Mouse (Mus musculus) granulocyte monocyte progenitor cell, adult 5-6 weeks (primary cell): ENCODE results near the gene Fpr3. TPM values are rescaled to one million over a fixed set of nuclear protein-coding genes. Genes with fewer than 3 reads are reported as not detected.
"Not testable (repeated sequence)": the region's sequence is repeated elsewhere in the genome, so short reads cannot be mapped to it uniquely, and the experiment has no call there.

Experiments used
- ATAC-seq: replicated peaks from 2 replicates; pipeline ENCODE4 v1.8.0; 2016; ENCODE audit warnings: mild to moderate bottlenecking, moderate TSS enrichment, inconsistent platforms; ENCODE audit not compliant: poor library complexity, severe bottlenecking
- total RNA-seq, 2 experiments: library from RNA; stranded (forward) in 1 of 2; stranded (reverse) in 1 of 2; fragments of 200-712, 200-1000 nt in 1 of 2; fragments of >200 nt in 1 of 2; fragmentation: Nextera tagmentation in 1 of 2; gene quantifications; 2 replicates each; pipeline ENCODE4 v1.2.3; 2014 to 2017

Gene Fpr3
- not detected in 2 replicates for total RNA-seq (2014; fragmentation: Nextera tagmentation)
- total RNA-seq (2017) = not detected in 2 replicates

DNA sequence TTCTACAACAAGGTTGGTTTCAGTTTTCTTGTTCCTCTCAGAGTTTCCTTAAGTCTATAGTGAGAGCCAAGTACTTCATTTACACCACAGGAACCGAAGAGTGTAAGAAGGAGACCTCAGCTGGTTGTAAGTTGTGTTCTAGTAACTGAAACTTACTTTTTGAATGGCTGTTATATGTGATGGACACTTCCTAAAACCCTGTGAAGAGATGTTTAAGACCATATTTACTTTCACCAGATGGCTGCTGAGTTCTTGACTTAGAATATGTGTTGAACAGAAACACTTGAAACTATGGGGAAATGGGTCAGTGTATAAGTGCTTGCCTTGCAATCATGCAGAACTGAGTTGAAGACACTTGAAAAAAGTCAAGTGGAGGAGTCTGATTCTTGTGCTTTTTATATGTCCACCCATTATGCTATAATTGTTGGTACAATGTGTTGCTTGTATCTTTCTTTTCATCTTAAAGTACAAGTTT lies at the start of gene Fpr3, which contains the start of gene Fpr2:
Fpr3 (plus strand) TSS at position 79 of the 475 bp plus-strand sequence.
Fpr2 (plus strand) TSS at position 51 of the 475 bp plus-strand sequence.
- ATAC-seq = peak; percentile 21

DNA sequence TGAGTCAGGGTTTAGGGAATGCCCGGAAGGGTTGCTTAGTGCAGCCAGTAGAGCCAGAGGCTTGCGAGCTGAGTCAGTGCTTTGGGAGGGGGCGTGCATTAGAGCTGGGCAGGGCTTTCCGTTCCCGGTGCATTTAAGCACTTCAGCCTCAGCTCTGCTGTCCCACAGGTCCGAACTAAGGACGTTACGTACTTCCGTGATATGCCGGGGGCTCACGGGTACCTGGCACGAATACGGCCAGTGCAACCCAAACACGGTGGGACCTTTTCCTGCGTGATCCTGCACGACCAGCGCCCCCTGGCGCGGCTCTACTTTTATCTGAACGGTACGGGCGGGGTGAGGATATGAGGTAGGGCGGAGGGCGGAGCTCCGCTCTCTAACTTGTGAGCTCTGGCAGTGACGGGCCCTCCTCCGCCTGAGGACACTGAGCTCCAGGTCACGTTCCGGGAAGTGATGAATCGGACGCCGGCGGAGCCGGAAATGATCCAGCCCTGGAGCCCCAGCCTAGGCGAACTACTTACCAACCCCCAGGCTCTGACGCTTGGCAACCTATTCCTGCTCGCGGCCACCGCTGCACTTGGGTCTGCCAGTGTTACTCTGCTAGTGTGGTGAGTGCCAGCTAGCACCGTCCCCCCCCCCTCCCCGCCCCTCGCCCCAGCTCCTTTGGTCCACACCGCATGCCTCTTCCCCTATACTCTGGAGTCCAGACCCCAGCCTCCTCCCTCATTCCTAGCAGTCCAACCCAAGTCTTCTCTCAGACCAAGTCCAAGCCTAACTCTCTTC lies 49.5 kb upstream of the Fpr3 start:
- ATAC-seq = peak; percentile 91

DNA sequence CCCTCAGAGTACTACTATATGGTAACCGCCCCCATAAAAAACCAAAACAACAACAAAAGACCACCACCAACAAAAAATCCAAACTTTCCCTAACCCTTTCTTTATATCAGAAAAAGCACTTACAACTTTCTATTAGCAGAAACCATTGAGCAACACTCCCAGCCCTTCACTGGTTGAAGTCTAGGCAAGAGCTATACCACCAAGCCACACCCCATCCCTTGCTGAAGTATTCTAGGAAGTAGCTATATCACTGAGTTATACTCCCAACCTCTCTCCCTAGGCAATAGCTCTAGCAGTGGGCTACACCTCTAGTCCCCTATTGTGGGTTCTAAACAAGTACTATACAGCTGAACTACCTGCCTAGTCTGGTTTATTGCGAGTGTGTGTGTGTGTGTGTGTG lies 48.4 kb upstream of the Fpr3 start:
- ATAC-seq = peak; percentile 20; the same call in 1 of the 2 replicates

DNA sequence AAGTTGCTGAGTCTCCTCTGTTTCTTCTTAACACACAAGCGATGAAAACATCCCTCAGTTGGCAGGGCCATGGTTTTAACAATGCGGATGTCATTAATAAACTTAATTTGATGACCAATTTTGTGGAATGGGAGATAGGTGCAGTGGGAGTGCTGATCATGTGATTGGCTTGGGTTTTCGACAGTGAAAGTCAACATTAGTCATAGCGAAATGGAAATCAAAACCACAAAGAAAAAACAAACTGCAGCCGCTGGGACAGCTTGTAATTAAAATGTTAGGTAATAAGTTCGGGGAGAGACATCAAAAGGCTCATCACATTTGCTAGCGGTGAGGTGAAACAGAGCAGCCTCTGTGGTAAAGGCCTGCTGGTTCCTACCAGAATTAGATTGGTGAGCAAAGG lies 46.9 kb upstream of the Fpr3 start:
- ATAC-seq = no peak

DNA sequence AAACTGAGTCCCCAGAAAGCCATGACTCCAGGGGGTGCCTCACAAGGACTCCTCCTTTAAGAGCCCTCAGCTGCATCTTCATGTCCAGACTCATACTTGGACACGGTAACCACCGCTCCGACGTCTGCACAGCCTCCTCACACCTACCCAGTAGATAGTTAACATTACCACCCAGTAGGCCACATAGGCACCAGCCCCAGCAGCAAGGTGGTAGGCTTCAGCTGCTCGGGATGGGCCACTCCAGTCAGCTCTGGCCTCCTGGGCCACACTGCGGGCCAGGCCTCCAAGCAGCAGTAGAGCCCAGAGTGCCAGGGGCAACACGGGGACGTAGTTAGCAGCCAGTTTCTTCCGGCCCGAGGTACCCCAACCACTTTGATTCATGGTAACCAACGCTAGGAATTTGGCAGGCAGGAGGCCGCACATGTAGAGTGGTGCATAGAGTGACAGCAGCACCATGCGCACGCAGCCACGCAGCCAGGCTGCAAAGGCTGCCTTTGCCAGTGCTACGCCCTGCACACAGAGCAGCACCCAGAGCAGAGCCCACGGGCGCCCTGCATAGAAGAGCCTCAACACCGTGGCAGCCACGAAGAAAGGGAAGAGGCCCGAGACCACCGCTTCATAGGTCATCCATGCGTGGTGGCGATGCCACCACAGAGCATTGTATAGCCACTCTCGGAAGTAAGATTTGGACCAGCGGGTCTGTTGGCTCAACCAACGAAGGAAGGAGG lies 44.0 kb upstream of the Fpr3 start:
- ATAC-seq = no peak

DNA sequence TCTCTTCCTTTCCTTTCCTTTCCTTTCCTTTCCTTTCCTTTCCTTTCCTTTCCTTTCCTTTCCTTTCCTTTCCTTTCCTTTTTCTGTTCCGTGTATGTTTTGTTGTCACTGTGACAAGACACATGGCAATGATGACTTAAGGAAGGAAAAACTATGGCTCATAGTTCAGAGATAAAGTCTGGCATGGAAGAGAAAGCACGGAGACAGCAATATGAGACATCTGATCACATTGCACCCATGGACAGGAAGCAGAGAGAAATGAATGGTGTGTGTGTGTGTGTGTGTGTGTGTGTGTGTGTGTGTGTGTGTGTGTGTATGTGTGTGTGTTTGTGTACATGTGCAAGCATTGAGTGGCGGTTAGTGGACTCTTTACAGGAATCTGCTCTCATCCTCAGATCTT lies 43.0 kb upstream of the Fpr3 start:
- ATAC-seq = not testable (repeated sequence)

DNA sequence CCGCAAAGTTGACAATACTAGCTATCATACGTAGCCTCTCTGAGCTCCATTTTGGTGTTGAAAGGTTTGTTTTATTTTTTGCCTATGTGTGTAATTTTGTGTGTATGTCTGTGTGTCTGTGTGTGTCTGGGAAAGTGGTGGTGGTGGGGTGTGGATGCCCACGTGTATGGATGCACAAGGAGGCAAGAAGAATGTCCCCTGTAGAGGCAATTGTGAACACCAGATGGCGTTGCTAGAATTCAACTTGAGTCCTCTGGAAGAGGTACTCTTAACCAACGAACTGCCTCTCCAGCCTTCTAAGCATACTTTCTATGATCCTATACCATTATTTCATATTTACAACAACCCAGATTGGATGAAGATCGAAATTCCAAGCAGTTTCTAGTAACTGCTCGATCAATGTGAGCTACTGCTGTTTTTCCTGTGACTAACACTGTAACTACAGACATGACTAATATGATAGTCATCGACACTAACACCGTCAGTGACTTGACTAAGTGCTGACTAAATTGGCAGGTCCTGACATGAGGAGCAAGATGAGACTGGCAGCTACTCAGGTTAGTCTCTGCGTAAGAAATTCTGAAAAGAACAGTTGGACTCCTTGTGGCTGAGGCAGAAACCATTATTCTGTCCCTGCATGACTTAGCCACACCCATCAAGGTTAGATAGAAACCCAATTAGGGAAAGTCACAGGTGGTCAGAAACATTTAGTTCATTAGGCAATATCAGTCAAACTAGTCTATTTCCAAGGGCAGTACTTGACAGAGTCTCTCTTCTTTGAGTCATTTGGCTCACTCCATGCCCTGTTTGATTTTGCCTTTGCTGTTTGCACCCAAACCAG lies 42.2 kb upstream of the Fpr3 start:
- peak; percentile 63; the same call in 1 of the 2 replicates for ATAC-seq

DNA sequence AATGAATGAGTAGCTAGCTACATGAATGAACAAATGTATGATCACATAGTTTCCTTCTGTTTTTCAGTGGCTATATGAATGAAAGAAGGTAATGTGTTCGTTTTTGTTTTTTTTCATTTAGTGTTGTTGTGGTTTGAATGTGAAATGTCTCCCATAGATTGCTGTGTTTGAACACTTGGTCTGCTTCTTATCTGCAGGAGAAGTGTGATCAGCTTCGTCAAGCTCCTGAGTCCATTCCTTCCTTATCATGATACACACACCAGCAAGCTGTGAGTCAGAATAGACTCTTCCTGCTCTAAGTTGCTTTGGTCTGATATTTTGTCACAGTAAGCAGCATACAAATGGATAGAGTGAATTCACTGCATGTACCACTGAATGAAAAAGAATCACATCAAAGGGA lies 38.7 kb upstream of the Fpr3 start:
- ATAC-seq = no peak

DNA sequence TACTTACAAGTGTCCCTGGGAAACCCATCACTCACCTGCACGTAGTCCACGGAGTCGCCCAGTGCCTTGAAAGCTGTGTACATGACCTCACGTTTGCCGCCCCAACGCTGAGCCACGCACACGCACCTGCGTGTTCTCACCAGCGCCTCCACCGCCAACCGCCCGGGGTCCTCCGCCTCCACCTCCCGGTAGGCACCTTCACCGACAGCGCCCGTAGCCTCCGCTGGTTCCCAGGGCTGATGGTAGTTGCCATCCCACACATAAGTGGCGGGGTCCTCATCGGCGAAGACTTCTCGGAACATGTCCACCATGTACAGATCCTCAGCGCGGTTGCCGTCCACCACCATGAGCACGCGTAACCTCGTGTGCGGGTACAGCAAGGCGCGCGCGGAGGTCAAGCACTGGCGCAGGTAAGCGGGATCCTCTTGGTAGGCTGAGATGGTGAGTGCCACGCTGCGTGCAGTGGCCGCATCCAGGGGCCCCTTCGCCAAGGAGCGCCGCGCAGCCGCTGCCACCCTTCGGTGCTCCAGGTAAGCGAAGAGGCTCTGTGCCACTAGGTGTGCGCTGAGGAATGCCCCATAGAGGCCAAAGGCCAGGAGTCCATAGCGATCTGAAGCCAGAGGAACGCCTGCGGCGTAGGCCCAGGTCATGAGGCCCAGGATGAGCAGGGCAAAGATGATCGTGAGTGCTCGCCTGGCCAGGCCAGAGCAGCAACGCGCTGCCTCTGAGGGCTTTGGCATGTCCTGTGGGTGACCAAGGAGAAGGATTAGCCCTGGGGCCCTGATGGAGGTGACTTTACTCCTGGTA lies 37.5 kb upstream of the Fpr3 start:
- ATAC-seq = peak; percentile 15; the same call in 1 of the 2 replicates

DNA sequence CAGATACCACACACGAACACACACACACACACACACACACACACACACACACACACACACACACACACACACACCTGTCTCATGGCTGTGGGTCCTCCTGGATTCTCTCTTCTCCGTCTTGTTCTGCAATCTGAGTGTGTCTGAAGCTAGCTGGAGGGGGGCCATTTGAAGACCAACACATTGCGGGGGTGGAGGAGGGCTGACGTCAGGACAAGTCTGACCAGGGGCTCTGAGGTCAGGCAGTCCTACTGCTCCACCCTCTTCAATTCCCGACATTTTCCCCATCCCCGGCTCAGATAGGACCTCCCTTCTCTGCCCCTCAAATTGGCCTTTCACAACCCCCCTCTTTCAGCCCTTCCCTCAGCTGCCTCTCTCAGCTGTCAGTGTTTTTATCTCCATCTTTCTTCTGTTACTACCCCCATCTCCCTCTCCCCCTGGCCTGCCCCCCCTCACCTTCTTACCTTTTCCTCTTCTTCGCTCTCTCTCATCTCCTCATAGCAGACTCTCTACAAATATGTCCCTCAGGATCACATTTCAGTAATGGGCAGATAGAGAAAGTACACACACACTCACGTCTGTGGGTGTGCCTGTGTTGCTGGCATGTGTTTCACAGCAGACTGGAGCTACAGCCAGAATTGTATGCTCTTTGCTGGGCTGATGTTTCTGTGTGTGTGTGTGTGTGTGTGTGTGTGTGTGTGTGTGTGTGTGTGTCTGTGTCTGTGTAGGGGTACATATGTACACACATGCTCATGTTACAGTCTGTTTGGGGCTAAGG lies 32.4 kb upstream of the Fpr3 start, which contains the start of gene Has1:
Has1 (minus strand) TSS at position 142 of the 775 bp plus-strand sequence.
- no peak for ATAC-seq

DNA sequence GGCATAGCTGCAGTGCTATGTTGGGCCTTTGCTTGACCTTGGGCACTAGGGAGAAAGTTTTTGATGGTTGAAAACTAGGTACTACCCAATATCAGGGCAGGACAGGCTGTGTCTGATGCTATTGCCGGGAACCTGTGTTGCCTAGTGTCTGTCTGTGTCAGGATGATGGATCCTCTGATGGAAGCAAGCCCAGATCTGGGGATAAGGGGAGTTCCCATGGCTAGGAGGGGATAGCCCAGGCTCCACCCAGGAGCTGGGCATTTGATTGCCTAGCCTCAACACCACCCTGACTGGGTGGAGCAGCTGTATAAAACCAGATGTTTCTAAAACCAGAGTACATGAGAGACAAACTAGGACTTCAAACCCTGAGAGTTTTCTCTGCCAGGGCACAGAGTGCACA lies 31.0 kb upstream of the Fpr3 start:
- ATAC-seq = no peak

DNA sequence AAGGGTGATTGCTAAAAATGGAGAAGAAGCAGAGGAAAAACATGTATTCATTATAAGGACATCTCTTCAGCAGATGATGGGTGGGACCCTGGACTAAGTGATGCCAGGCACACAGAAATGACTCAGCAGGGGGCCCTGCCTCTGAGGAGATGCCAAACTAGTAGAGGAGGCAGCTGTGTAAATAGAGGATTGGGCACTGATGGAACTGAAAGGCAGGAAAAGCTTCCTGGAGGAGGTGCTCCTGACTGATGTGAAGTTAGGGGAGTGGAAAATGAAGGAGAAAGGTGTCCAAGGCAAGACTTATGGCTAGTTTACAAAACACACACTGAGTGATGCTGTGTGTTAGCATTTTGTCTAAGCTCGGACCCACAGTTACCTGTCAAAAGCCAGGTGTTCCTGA lies 30.2 kb upstream of the Fpr3 start:
- ATAC-seq = no peak

DNA sequence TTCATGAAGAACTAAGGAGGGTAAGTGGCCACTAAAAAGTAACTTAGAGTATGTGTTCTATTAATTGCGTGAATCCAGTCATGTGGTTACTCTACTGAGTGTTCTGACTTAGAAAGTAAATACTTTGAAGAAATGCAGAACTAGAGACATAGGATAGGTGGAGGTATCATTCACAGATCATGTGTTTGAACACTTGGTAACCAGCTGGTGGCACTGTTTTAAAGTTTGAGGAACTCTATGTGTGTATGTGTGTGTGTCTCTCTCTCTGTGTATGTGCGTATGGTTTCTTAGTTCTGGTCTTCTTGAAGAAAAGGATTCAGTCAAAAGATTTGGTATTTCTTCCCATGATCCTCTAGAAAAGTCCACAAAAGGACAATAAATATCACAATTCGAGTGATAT lies 27.5 kb upstream of the Fpr3 start:
- ATAC-seq = peak; percentile 74

DNA sequence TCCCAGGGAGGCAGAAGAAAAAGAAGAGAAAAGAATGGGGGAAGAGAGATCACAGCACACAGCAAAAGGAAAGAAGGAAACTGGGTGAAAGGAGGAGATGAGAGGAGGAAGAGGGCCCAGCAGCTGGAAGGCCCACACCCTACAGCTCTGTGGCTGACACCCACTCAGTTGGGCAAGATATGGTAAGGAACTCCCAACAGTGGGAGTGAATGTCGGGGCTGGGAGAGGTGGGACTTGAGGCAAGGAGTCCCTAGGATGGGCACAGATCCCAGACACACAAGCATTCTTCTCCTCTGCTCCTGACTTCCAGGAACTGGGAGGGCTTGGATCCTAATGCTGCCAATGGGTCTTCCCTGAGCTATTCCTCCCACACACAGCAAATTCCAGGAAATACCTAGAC lies 25.3 kb upstream of the Fpr3 start:
- ATAC-seq = no peak

DNA sequence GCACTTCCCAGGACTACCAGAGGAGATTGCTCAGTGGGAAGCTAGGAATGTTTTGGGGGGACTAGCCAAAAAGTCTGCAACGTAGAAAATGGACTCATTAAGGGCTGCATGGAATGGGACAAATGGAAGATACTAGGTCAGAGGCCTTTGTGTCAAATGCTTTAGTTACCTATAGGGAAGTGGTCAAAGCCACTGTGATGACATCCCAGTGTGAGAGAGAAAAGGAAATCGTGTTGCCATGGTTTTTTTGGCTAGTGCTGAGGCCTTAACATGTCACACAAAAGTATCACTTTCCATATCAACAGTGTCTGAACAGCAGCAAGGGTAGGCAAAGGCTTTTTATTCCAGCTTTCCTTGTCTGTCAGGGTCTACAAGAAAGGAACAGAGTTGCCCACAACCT lies 22.5 kb upstream of the Fpr3 start:
- peak; percentile 84 for ATAC-seq

DNA sequence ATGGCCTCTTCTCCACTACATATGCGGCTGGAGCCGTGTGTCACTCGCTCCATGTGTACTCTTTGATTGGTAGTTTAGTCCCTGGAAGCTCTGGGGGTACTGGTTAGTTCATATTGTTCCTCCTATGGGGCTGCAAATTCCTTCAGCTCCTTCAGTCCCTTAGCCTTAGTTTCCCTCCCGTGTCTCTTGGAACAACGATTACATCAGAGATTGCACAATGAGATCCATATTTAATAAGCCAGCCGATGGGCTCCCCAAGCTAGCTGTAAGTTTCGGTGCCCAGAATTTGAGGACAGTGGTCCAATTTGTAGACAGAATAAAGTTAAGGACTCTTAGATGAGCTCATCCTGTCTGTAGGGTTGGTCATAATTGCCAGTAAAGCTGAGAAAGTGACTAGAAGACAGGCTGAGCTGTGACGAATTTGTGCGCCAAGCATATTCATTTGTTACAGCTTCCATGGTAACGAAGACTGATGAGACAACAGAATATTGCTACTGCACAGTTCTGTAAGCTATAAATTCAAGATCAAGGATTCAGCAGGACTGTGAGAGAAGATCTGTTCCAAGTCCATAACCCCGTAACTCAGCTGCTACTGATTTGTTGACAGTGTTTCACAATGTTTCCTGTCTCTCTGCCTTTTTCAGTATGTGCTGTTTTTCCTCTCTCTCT lies 20.7 kb upstream of the Fpr3 start:
- peak; percentile 13; the same call in 1 of the 2 replicates for ATAC-seq

DNA sequence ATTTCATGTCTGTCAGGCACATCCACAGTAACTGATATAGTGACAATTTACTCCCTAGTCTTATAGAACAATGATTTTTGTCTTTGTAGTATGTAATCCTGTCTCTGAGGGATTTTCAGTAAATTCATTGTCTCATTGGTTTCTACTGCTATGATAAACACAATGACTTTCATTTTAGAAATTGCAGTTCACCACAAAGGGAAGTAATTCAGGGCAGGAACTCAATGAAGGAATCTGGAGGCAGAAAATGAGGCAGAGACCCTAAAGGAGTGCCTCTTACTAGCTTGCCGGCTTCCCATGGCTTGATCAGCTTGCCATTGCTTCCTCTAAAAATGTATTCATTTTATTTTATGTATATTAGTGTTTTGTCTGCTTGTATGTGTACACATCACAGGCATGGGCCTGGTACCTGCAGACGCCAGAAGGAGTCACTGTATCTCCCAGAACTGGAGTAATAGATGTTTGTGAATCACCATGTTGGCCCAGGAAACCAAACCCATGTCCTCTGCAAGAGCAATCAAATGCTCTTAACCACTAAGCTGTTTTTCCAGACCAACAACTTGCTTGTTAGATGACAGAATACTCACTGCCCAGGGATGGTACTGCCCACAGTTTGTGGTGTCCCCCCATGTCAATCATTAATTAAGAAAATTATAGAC lies 16.6 kb upstream of the Fpr3 start:
- peak; percentile 34; the same call in 1 of the 2 replicates for ATAC-seq

DNA sequence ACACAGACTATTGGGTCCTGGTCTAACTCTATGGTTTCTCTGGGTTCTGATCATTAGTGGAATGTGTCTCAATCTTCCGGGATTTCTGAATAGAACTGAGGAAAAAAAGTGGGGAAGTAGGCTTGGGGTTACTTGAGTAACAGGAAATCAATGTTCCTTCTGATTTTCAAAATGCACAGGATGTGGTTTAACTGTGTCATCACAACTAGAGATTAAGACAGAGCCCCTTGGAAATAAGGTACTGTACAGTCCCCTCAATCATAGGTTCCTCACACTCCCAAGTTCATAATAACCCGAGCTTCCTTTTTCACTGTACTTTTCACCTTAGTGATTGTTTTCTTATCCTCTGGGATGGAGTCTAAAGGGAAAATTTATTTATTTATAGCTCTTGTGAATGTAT lies 16.0 kb upstream of the Fpr3 start:
- peak; percentile 85 for ATAC-seq
